Mouse (Mus musculus) neural tube, embryonic 15.5 days (tissue): ENCODE measurements around the gene Gm20388. TPM values are rescaled to one million over a fixed set of nuclear protein-coding genes. Genes with fewer than 3 reads are reported as not detected.

Experiments used
- ATAC-seq: fragments of 200-750 bp; cut with Nextera tagmentation; 2 replicates; pipeline ENCODE4 v1.8.0; 2017; ENCODE audit warnings: mild to moderate bottlenecking, moderate TSS enrichment, moderate library complexity; ENCODE audit not compliant: low FRiP score
- H3K27ac ChIP-seq: fragments of 300-500 bp; sonication (generic); replicated peaks from 2 replicates; pipeline ENCODE4 v1.5.1; 2015; ENCODE audit warnings: mild to moderate bottlenecking, inconsistent platforms
- H3K27me3 ChIP-seq: fragments of 300-500 bp; sonication (generic); replicated peaks from 2 replicates; pipeline ENCODE4 v1.6.1; 2015; ENCODE audit warnings: inconsistent platforms
- H3K36me3 ChIP-seq: fragments of 300-500 bp; sonication (generic); 2 replicates; pipeline ENCODE4 v1.6.1; 2015; ENCODE audit warnings: inconsistent platforms
- H3K4me1 ChIP-seq: fragments of 300-500 bp; sonication (generic); 2 replicates; pipeline ENCODE4 v1.6.1; 2015; ENCODE audit warnings: inconsistent platforms
- H3K4me2 ChIP-seq: fragments of 300-500 bp; sonication (generic); 2 replicates; pipeline ENCODE4 v1.6.1; 2015; ENCODE audit warnings: inconsistent platforms, mild to moderate bottlenecking, moderate library complexity
- H3K4me3 ChIP-seq: fragments of 300-500 bp; sonication (generic); replicated peaks from 2 replicates; pipeline ENCODE4 v1.5.1; 2015; ENCODE audit warnings: mild to moderate bottlenecking, inconsistent platforms
- H3K9ac ChIP-seq: fragments of 300-500 bp; sonication (generic); replicated peaks from 2 replicates; pipeline ENCODE4 v1.6.1; 2015; ENCODE audit warnings: mild to moderate bottlenecking, inconsistent platforms
- H3K9me3 ChIP-seq: fragments of 300-500 bp; sonication (generic); replicated peaks from 2 replicates; pipeline ENCODE4 v1.6.1; 2016; ENCODE audit warnings: inconsistent platforms
- WGBS: fragments of 180-500 bp; shearing (Covaris S2); methylation state at CpG from one replicate; pipeline ENCODE4 v1.1.7; 2015; ENCODE audit warnings: mixed read lengths; 5-methylcytosine and 5-hydroxymethylcytosine counted together
- polyA plus RNA-seq: library from polyadenylated mRNA; unstranded; fragments of >200 nt; fragmentation: Nextera tagmentation; extraction: Ambion mirVana; gene quantifications from 2 replicates; pipeline ENCODE4 v1.2.1, GENCODE M21; 2015

The Gm20388 gene
- polyA plus RNA-seq, 1 experiment from 2014 or later, result not detected

GRCm38 (mm10) chr8:121122368-121122767, 1211.7 kb downstream of the Gm20388 start:
- ATAC-seq, result no peak
- 8% methylated on average over 7 of the region's 7 CpGs for WGBS
- Histone ChIP-seq H3K27ac (no peak overlapping the region), H3K36me3 (no peaks in the 10 kb centered on the region), H3K9ac (no peak overlapping the region), H3K9me3 (no peaks in the 10 kb centered on the region), H3K4me2 (no peak overlapping the region), H3K4me1 (peaks cover 14% of the 10 kb centered on the region), H3K4me3 (no peak overlapping the region), H3K27me3 (peaks cover 98% of the 10 kb centered on the region)

- ATAC-seq, result no peak
These were observed 1212.5 kb downstream of the Gm20388 start for GRCm38 (mm10) chr8:121123113-121123512.

DNA sequence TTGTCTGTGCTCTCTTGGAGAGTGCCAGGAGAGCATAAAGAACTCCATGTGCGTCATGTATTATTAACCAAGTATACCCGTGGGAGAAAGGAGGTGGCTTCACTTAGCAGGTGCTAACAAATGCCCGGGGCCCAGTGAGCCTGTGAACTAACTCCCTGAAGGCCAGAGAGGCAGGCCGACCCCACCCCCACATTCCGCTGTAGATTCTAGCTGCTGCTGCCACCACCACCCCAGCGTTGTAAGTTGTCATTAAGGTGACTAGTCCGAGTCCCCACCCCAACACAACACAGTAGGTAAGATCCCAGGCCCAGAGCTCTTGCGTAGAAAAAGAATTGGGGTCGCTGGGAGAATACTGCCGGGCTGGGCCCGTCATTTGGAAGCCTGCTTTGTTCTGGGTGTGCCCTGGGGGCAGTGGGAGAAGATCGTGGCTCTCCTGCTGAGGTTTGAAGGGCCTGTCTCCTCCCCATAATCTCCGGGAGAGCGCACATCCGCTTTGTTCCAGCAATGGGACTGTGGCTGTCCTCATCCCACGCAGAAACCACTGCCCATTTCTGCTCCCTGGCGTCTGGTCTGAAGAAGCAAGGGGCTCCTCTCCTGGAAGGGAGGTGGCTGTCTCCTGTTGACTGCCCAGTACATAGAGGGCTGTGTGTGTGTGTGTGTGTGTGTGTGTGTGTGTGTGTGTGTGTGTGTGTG, 1214.1 kb downstream of the Gm20388 start:
- peaks cover 23% of the 10 kb centered on the region for H3K4me1 ChIP-seq
- no peak overlapping the region for H3K9ac ChIP-seq
- H3K27ac ChIP-seq, result no peak overlapping the region
- H3K9me3 ChIP-seq, result no peaks in the 10 kb centered on the region
- H3K36me3 ChIP-seq, result no peaks in the 10 kb centered on the region
- no peak overlapping the region for H3K4me3 ChIP-seq
- peak overlapping the region; percentile 47 for H3K4me2 ChIP-seq
- ATAC-seq, result 0 out of 2 replicates have a peak, but pooled peaks have one; percentile 24
- 3% methylated on average over 17 of the region's 17 CpGs for WGBS
- H3K27me3 ChIP-seq, result peaks cover 97% of the 10 kb centered on the region

More at GRCm38 (mm10) chr8:121123113-121123512, 1212.5 kb downstream of the Gm20388 start:
- Histone ChIP-seq H3K4me2 (no peak overlapping the region), H3K27me3 (peaks cover 95% of the 10 kb centered on the region), H3K9me3 (no peaks in the 10 kb centered on the region), H3K27ac (no peak overlapping the region), H3K9ac (no peak overlapping the region), H3K4me1 (peaks cover 14% of the 10 kb centered on the region), H3K4me3 (no peak overlapping the region), H3K36me3 (no peaks in the 10 kb centered on the region)
- 42% methylated on average over 2 of the region's 2 CpGs for WGBS

- ATAC-seq, result peak; percentile 53; the same call in 1 of the 2 replicates
- peaks cover 97% of the 10 kb centered on the region for H3K27me3 ChIP-seq
- WGBS, result under 1% methylated on average over 36 of the region's 36 CpGs
- peaks cover 23% of the 10 kb centered on the region for H3K4me1 ChIP-seq
- H3K27ac ChIP-seq, result 0 out of 2 replicates have a peak overlapping the region, but pooled peaks have one; percentile 45
- H3K4me2 ChIP-seq, result peak overlapping the region; percentile 47
- H3K9me3 ChIP-seq, result no peaks in the 10 kb centered on the region
- H3K4me3 ChIP-seq, result peak overlapping the region; percentile 9; the same call in 1 of the 2 replicates
- no peaks in the 10 kb centered on the region for H3K36me3 ChIP-seq
- no peak overlapping the region for H3K9ac ChIP-seq
These were observed 1214.8 kb downstream of the Gm20388 start for GRCm38 (mm10) chr8:121125311-121125876.

DNA sequence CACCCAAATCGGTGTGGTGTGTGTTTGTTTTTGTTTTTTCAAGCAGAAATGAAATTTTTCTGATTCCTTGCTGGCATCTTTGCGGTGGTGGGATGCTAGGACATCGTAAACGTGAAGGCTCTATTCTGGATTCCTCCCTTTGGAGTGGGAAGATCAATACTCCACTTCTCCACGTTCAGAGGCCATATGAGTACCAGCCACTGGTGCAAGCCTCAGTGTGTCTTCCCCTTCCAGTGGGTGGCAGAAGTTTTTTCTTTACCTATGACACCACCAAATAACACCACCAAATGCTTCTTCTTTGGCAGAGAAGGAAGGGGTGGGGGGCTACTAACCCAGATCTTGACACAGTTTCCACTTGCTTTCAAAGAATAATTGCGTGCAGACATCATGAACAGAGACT, 1215.5 kb downstream of the Gm20388 start:
- peaks cover 97% of the 10 kb centered on the region for H3K27me3 ChIP-seq
- no peaks in the 10 kb centered on the region for H3K36me3 ChIP-seq
- H3K4me3 ChIP-seq, result no peak overlapping the region
- H3K9ac ChIP-seq, result no peak overlapping the region
- ATAC-seq, result no peak
- H3K9me3 ChIP-seq, result no peaks in the 10 kb centered on the region
- WGBS, result 1% methylated on average over 6 of the region's 6 CpGs
- no peak overlapping the region; the same call in 1 of the 2 replicates for H3K4me2 ChIP-seq
- H3K4me1 ChIP-seq, result peaks cover 23% of the 10 kb centered on the region
- no peak overlapping the region for H3K27ac ChIP-seq

DNA sequence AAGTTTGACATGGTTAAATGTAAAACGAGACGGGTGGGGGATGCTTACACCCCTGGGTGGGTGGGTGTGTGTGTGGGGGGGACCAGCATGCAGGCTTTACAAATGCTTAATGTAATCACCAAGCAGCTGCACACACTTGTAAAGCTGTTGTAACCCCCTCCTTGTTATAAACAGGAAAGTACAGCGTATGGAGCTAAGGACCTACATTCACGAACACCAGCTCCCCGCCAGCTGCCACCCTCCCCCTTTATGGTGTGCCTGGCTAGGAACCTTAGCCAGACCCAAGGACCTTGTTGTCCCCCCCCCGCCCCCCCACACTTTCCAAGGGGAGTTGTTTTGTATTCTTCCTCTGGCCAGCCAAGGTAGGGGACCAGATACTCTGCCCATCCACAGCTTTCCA, 1216.1 kb downstream of the Gm20388 start:
- H3K4me1 ChIP-seq, result peaks cover 23% of the 10 kb centered on the region
- H3K27ac ChIP-seq, result no peak overlapping the region
- no peaks in the 10 kb centered on the region for H3K36me3 ChIP-seq
- H3K9me3 ChIP-seq, result no peaks in the 10 kb centered on the region
- no peak overlapping the region for H3K4me3 ChIP-seq
- no peak for ATAC-seq
- H3K9ac ChIP-seq, result no peak overlapping the region
- no peak overlapping the region for H3K4me2 ChIP-seq
- under 1% methylated on average over 6 of the region's 6 CpGs for WGBS
- H3K27me3 ChIP-seq, result peaks cover 95% of the 10 kb centered on the region

DNA sequence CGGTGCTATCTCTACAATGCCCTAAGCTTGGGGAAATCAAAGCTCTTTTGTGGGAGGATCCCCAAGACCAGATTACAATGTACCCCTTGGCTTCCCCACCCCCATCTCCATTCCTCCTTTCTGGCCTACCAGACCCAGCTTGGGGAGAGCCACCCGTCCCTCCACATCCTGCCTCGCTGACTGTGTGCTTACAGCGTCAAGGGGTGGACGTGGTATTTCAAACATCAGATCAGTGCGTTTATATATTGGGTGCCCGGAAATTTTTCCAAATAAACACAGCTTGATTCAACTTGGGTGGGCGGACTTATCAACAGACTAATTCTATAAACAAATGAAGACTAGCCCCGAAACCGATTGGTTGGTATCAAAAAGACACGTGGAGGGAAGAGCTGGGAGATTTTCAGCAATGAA, 1216.7 kb downstream of the Gm20388 start:
- Histone ChIP-seq H3K4me3 (no peak overlapping the region), H3K4me2 (no peak overlapping the region), H3K4me1 (peaks cover 23% of the 10 kb centered on the region), H3K9me3 (no peaks in the 10 kb centered on the region), H3K9ac (no peak overlapping the region), H3K36me3 (no peaks in the 10 kb centered on the region), H3K27ac (no peak overlapping the region), H3K27me3 (peaks cover 95% of the 10 kb centered on the region)
- ATAC-seq, result no peak
- 3% methylated on average over 11 of the region's 11 CpGs for WGBS

GRCm38 (mm10) chr8:121127756-121128375, 1217.2 kb downstream of the Gm20388 start, which contains the start of gene Foxl1:
TSS of gene Foxl1 (plus strand) at chr8:121127940.
- Histone ChIP-seq H3K27me3 (peaks cover 95% of the 10 kb centered on the region), H3K4me3 (peak within 1 kb of the TSS; percentile 15; the same call in 1 of the 2 replicates), H3K27ac (no peak within 1 kb of the TSS), H3K4me1 (peaks cover 23% of the 10 kb centered on the region), H3K9me3 (no peaks in the 10 kb centered on the region), H3K36me3 (no peaks in the 10 kb centered on the region), H3K9ac (no peak within 1 kb of the TSS), H3K4me2 (peak within 1 kb of the TSS; percentile 36)
- ATAC-seq, result no peak
- WGBS, result 1% methylated on average over 43 of the region's 43 CpGs

DNA sequence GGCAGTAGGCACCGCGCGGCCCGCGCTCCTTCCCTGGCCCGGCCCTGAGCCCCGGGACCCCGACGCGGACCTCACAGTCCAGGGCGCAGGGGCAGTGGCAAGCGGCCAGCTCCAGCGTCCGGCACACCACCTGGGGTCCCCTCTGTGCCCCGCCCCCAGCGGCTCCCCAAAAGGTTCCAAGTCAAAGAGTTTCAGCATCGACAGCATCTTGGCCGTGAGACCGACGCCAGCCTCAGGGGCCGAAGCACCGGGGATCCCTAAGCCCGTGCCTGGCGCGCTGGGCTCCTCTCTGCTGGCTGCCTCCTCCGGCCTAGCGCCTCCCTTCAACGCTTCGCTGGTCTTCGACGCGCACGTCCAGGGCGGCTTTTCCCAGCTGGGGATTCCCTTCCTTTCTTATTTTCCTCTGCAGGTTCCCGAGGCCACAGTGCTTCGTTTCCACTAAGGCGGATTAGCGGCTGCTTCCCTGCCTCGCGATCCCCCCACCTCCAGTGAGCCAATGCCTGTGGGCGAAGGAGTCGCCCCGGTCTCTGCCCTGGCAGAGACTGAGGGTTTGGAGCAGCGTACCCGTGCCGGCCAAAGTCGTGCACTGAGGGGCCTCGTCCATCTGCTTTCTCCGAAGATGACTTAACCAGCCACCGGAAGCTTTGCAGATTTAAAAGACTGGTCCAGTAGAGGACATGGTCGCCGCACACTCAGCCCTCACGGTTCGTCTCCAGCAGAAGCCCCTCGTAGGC, 1218.1 kb downstream of the Gm20388 start:
- WGBS, result 2% methylated on average over 55 of the region's 55 CpGs
- H3K4me2 ChIP-seq, result peak overlapping the region; percentile 36
- H3K36me3 ChIP-seq, result no peaks in the 10 kb centered on the region
- H3K9ac ChIP-seq, result no peak overlapping the region
- H3K27me3 ChIP-seq, result peaks cover 92% of the 10 kb centered on the region
- peak overlapping the region; percentile 8; the same call in 1 of the 2 replicates for H3K4me3 ChIP-seq
- H3K27ac ChIP-seq, result no peak overlapping the region
- no peak for ATAC-seq
- H3K4me1 ChIP-seq, result peaks cover 23% of the 10 kb centered on the region
- no peaks in the 10 kb centered on the region for H3K9me3 ChIP-seq

DNA sequence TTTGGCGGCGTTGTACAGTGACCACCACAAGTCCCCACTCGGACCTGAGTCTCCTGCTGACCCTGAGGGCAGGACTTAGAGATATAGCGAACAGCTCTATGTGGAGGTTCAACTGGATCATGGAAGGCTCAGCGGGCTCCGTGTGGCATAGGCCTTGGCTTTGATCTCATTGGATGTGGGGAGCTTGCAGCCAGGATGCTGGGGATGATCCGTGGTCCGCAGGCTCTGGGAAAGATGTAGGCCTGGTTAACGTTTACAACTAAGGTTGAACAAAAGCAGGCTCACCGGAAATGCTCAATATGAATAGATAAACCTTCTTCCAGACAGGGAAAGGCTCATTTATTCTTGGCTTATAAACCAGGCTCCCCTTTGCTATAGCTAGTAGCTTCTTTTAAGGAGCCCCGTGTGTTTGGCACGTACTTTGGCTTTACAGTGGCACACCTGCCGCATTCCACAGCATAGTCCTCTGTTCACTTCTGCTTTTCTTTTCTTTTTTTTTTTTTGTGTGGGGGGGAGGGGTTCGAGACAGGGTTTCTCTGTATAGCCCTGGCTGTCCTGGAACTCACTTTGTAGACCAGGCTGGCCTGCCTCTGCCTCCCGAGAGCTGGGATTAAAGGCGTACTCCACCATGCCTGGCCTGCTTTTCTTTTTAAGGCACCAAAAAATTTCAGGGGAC, 1218.8 kb downstream of the Gm20388 start:
- H3K4me3 ChIP-seq, result no peak overlapping the region
- 21% methylated on average over 16 of the region's 16 CpGs for WGBS
- H3K36me3 ChIP-seq, result no peaks in the 10 kb centered on the region
- H3K9ac ChIP-seq, result no peak overlapping the region
- H3K9me3 ChIP-seq, result no peaks in the 10 kb centered on the region
- H3K4me1 ChIP-seq, result peaks cover 23% of the 10 kb centered on the region
- no peak for ATAC-seq
- no peak overlapping the region for H3K27ac ChIP-seq
- H3K27me3 ChIP-seq, result peaks cover 93% of the 10 kb centered on the region
- H3K4me2 ChIP-seq, result no peak overlapping the region

DNA sequence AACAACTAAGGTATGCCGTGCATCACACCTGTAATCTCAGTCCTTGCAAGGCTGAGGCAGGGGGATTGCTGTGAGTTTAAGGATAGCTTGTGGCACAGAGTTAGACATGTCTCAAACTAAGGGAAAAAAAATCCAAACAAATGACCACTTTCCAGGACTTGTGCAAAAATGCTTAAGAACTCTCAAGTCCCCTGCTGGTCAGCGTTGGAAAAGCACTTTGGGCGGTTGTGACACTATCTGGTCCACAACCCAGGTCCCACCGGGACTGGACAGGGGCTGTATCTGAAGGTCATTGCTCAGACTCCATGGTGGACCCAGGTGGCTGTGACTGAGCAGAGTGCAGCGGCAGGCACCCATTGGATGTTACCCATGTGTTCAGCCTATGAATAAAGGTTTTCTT, 1219.9 kb downstream of the Gm20388 start:
- no peak overlapping the region for H3K27ac ChIP-seq
- no peak overlapping the region for H3K9ac ChIP-seq
- H3K4me3 ChIP-seq, result no peak overlapping the region
- no peaks in the 10 kb centered on the region for H3K36me3 ChIP-seq
- 31% methylated on average over 5 of the region's 5 CpGs for WGBS
- no peaks in the 10 kb centered on the region for H3K9me3 ChIP-seq
- peaks cover 84% of the 10 kb centered on the region for H3K27me3 ChIP-seq
- ATAC-seq, result no peak
- H3K4me1 ChIP-seq, result peaks cover 17% of the 10 kb centered on the region
- H3K4me2 ChIP-seq, result no peak overlapping the region
